ENCODE assay signal across 17 mouse cellular contexts in the genomic region with DNA sequence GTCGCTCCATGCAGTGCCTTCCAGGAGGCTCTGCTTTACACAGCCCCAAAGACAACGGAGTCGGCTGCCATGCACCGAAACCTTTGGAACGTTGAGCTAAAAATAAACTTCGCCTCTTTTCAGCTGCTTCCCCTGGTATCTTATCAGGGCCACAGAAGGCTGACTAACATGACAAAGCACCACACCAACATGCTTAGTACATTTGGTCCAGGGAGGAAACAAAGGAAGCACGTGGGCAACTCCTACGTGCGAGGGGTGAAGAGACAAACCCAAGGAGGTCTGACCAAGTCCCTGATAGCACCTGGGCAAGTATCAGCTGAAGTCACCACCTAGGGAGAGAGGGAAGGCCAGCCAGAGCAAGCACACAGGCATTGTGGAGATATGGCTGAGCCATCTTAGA. TPM values are rescaled to one million over a fixed set of nuclear protein-coding genes. Genes with fewer than 3 reads are reported as not detected.
DNase-seq lines count a peak whose midpoint lies in the region; ATAC-seq and TF ChIP-seq lines count a peak whose summit lies in the region.
"Had no signal": no experiment of that assay in that cellular context is flagged by ENCODE, and none has a peak within 500 bp of the region (broad histone marks: within the 10 kb centered on the region; RNA-seq: fewer than 3 reads in every experiment).

No protein-coding gene starts in this region.

- H3K9ac ChIP-seq in intestine, embryonic 15.5 days, result no peak overlapping the region
- no peak overlapping the region for H3K9ac ChIP-seq in intestine, postnatal 0 days (ENCODE audit: low read depth, low read length)
- H3K9ac ChIP-seq: liver, postnatal 0 days; midbrain, embryonic 12.5 days had no signal

- no peak for TF ChIP-seq CTCF in intestine, postnatal 0 days (IDR thresholded peaks at IDR 0.05; ENCODE audit: low read depth)

- 0 out of 2 replicates have a peak, but pooled peaks have one; percentile 26 for ATAC-seq in intestine, embryonic 15.5 days
- no peak for ATAC-seq in intestine, postnatal 0 days
- ATAC-seq in hematopoietic stem cell, adult 5-6 weeks (replicated peaks in 1 of 2; ENCODE audit: insufficient read depth in 1 of 2, low FRiP score in 2 of 2, low TSS enrichment in 1 of 2, low read depth in 1 of 2, poor library complexity in 2 of 2, severe bottlenecking in 2 of 2), result peak; percentile 52 to 63; a peak in 3 of 4 replicates
- ATAC-seq: liver, postnatal 0 days had no signal

- H3K36me3 ChIP-seq in intestine, embryonic 15.5 days, result no peaks in the 10 kb centered on the region
- H3K36me3 ChIP-seq in intestine, postnatal 0 days (ENCODE audit: control insufficient read depth, insufficient read depth), result no peaks in the 10 kb centered on the region
- H3K36me3 ChIP-seq: midbrain, embryonic 12.5 days had no signal

- H3K4me3 ChIP-seq in intestine, embryonic 15.5 days (replicated peaks), result no peak overlapping the region
- no peak overlapping the region for H3K4me3 ChIP-seq in intestine, postnatal 0 days (ENCODE audit: low read depth, low read length)
- H3K4me3 ChIP-seq: erythroblast, embryonic 14.5 days; midbrain, embryonic 12.5 days had no signal

- H3K4me1 ChIP-seq in intestine, embryonic 15.5 days (replicated peaks), result no peaks in the 10 kb centered on the region
- H3K4me1 ChIP-seq in intestine, postnatal 0 days (replicated peaks; ENCODE audit: control insufficient read depth, insufficient read depth, low read length), result 0 out of 2 replicates have a peak, but pooled peaks cover 3% of the 10 kb centered on the region

- 65% methylated on average over 9 of the region's 9 CpGs for WGBS in intestine, embryonic 15.5 days
- WGBS in intestine, postnatal 0 days, result 55% methylated on average over 9 of the region's 9 CpGs

- H3K4me2 ChIP-seq in intestine, embryonic 15.5 days (replicated peaks), result no peak overlapping the region
- H3K4me2 ChIP-seq in intestine, postnatal 0 days (replicated peaks; ENCODE audit: low read depth), result no peak overlapping the region
- H3K4me2 ChIP-seq: midbrain, embryonic 12.5 days had no signal

- no peaks in the 10 kb centered on the region for H3K9me3 ChIP-seq in intestine, embryonic 15.5 days
- no peaks in the 10 kb centered on the region for H3K9me3 ChIP-seq in intestine, postnatal 0 days (ENCODE audit: control insufficient read depth)
- H3K9me3 ChIP-seq: midbrain, embryonic 12.5 days had no signal

- H3K27ac ChIP-seq in intestine, embryonic 15.5 days, result no peak overlapping the region
- no peak overlapping the region for H3K27ac ChIP-seq in intestine, postnatal 0 days (ENCODE audit: low read depth, low read length)
- H3K27ac ChIP-seq: hindbrain, postnatal 0 days; midbrain, embryonic 12.5 days had no signal

- H3K27me3 ChIP-seq in intestine, embryonic 15.5 days (replicated peaks), result no peaks in the 10 kb centered on the region
- H3K27me3 ChIP-seq in intestine, postnatal 0 days (replicated peaks; ENCODE audit: control insufficient read depth, insufficient read depth, low read length), result no peaks in the 10 kb centered on the region
- H3K27me3 ChIP-seq: midbrain, embryonic 12.5 days had no signal

- intact Hi-C loops in heart, postnatal 25 days (cut with DNase I), result no loop called here

- DNase-seq in heart, adult 18-20 months, result peak; percentile 22 to 31
- no peak for DNase-seq in heart, postnatal 25 days (ENCODE audit: low spot score)
- DNase-seq in urinary bladder, adult 2 months (ENCODE audit: low spot score), result no peak
- no peak for DNase-seq in layer of hippocampus, adult 18-20 months (ENCODE audit: low spot score in 2 of 2)
- DNase-seq: embryo, embryonic 11 days; kidney, postnatal 4 days; liver, postnatal 0 days; right cerebral cortex, postnatal 14 days; thymus, postnatal 4 days had no signal

RNA-seq across cellular contexts. Expression of gene Slc26a9, which starts 7.3 kb away (rescaled TPM):
- under 1 TPM in 1 of 2 experiments, not detected in 1; 0.15 TPM for total RNA-seq in heart, adult 18-20 months (2021)
- total RNA-seq in heart, postnatal 25 days (2021), result not detected
- polyA plus RNA-seq in intestine, embryonic 15.5 days (2015; fragmentation: Nextera tagmentation; extraction: Ambion mirVana), result 0.68 and 3.6 TPM in 2 replicates
- 0.03 and 0.67 TPM in 2 replicates for polyA plus RNA-seq in intestine, postnatal 0 days (2015; fragmentation: Nextera tagmentation; extraction: Ambion mirVana)
- not detected in 2 replicates for total RNA-seq in hematopoietic stem cell, adult 5-6 weeks (2017)
- polyA plus RNA-seq in urinary bladder, adult 2 months (2012; rRNA removed), result 0.01 TPM in 1 of 2 replicates, not detected in the other
- under 1 TPM; 0.12 to 0.15 TPM for total RNA-seq in layer of hippocampus, adult 18-20 months (2021)
- total RNA-seq: gastrocnemius, adult 8-10 months; heart, postnatal 10 days had no signal
- polyA plus RNA-seq: erythroblast, embryonic 14.5 days; liver, postnatal 0 days; midbrain, embryonic 12.5 days had no signal

RNA-seq across cellular contexts. Expression of gene Rab7b, which starts 48.0 kb away (rescaled TPM):
- 1 to 10 TPM; 2.9 to 3.4 TPM for total RNA-seq in heart, adult 18-20 months (2021)
- 1 to 10 TPM; 3.2 to 4.4 TPM for total RNA-seq in heart, postnatal 25 days (2021)
- 4.2 and 5.0 TPM in 2 replicates for polyA plus RNA-seq in intestine, embryonic 15.5 days (2015; fragmentation: Nextera tagmentation; extraction: Ambion mirVana)
- polyA plus RNA-seq in intestine, postnatal 0 days (2015; fragmentation: Nextera tagmentation; extraction: Ambion mirVana), result 2.9 and 3.3 TPM in 2 replicates
- total RNA-seq in hematopoietic stem cell, adult 5-6 weeks (2017), result 2.1 and 4.5 TPM in 2 replicates
- 24.6 and 29.4 TPM in 2 replicates for polyA plus RNA-seq in urinary bladder, adult 2 months (2012; rRNA removed)
- total RNA-seq in layer of hippocampus, adult 18-20 months (2021), result under 1 TPM; 0.76 to 0.77 TPM
- polyA plus RNA-seq: erythroblast, embryonic 14.5 days had no signal

Comparison
In these comparisons a context has a peak if more than half of its experiments do, and no peak if none do; other contexts are left out.
1. DNase-seq: peak in heart, adult 18-20 months (2 of 2); none in heart, postnatal 25 days (single experiment), urinary bladder, adult 2 months (single experiment) and layer of hippocampus, adult 18-20 months (0 of 2).